Mouse (Mus musculus) heart, postnatal 0 days (tissue): ENCODE results near the gene Rpsa. TPM values are rescaled to one million over a fixed set of nuclear protein-coding genes. Genes with fewer than 3 reads are reported as not detected.
A peak's percentile ranks its signal among the peaks of the same experiment; 100 is the strongest.
"Not testable (repeated sequence)": the region's sequence is repeated elsewhere in the genome, so short reads cannot be mapped to it uniquely, and the experiment has no call there.

Source experiments
- ATAC-seq: fragments of 200-750 bp; cut with Nextera tagmentation; 2 replicates; pipeline ENCODE4 v1.8.0; 2017; ENCODE audit warnings: low read depth, moderate number of reproducible peaks, moderate library complexity; ENCODE audit not compliant: insufficient read depth
- DNase-seq: peaks from one replicate; pipeline ENCODE4 v3.0.0-alpha.2; 2016; ENCODE audit warnings: low spot score
- H3K27ac ChIP-seq: fragments of 300-500 bp; sonication (generic); 2 replicates; pipeline ENCODE4 v1.5.1; 2014; ENCODE audit warnings: low read depth, mild to moderate bottlenecking
- H3K27me3 ChIP-seq: fragments of 300-500 bp; sonication (generic); 2 replicates; pipeline ENCODE4 v1.6.1; 2014; ENCODE audit warnings: low read length, mixed read lengths; ENCODE audit not compliant: control insufficient read depth, insufficient read depth
- H3K36me3 ChIP-seq: fragments of 300-500 bp; sonication (generic); replicated peaks from 2 replicates; pipeline ENCODE4 v1.6.1; 2014; ENCODE audit warnings: low read length, mixed read lengths; ENCODE audit not compliant: control insufficient read depth, insufficient read depth
- H3K4me1 ChIP-seq: fragments of 300-500 bp; sonication (generic); 2 replicates; pipeline ENCODE4 v1.6.1; 2014; ENCODE audit warnings: antibody characterized with exemption; ENCODE audit not compliant: control insufficient read depth, insufficient read depth
- H3K4me2 ChIP-seq: fragments of 300-500 bp; sonication (generic); 2 replicates; pipeline ENCODE4 v1.6.1; 2014; ENCODE audit warnings: low read depth, mild to moderate bottlenecking, low read length, moderate library complexity
- H3K4me3 ChIP-seq: fragments of 300-500 bp; sonication (generic); 2 replicates; pipeline ENCODE4 v1.5.1; 2014; ENCODE audit warnings: low read depth, low read length
- H3K9ac ChIP-seq: fragments of 300-500 bp; sonication (generic); replicated peaks from 2 replicates; pipeline ENCODE4 v1.6.1; 2014; ENCODE audit warnings: low read depth, low read length, mixed read lengths
- H3K9me3 ChIP-seq: fragments of 300-500 bp; sonication (generic); replicated peaks from 2 replicates; pipeline ENCODE4 v1.6.1; 2016; ENCODE audit warnings: low read length; ENCODE audit not compliant: control insufficient read depth
- CTCF ChIP-seq: IDR thresholded peaks from 2 replicates; pipeline ENCODE4 v1.5.1; 2016; ENCODE audit warnings: antibody characterized with exemption, control low read depth, low read depth
- EP300 ChIP-seq: IDR thresholded peaks from 2 replicates; pipeline ENCODE4 v1.6.1; 2016; ENCODE audit warnings: antibody characterized with exemption, low read depth
- WGBS: fragments of 180-500 bp; shearing (Covaris S2); extraction: QIAGEN DNeasy Blood & Tissue Kit; methylation state at CpG from one replicate; pipeline ENCODE4 v1.1.7; 2014; 5-methylcytosine and 5-hydroxymethylcytosine counted together
- polyA plus RNA-seq: library from polyadenylated mRNA; unstranded; fragments of >200 nt; fragmentation: Nextera tagmentation; extraction: Ambion mirVana; gene quantifications from 2 replicates; pipeline ENCODE4 v1.2.1, GENCODE M21; 2015
- total RNA-seq: library from RNA; depleted of rRNA; stranded (reverse); fragments of >200 nt; gene quantifications from 2 replicates; pipeline ENCODE4 v1.2.3, GENCODE M21; 2014; ENCODE audit warnings: low replicate concordance

Rpsa gene
- total and polyA plus RNA-seq, 2 experiments from 2014 or later: 572 to 1,728 TPM

GRCm38 (mm10) chr9:120091696-120092238 lies 35.7 kb upstream of the Rpsa start, which contains the start of gene Ccr8:
TSS of gene Ccr8 (plus strand) at chr9:120092114.
- no peaks in the 10 kb centered on the region for H3K27me3 ChIP-seq
- 65% methylated on average over 5 of the region's 5 CpGs for WGBS

GRCm38 (mm10) chr9:120093701-120094100 lies 33.8 kb upstream of the Rpsa start:
- H3K27ac ChIP-seq: no peak overlapping the region

More at GRCm38 (mm10) chr9:120091696-120092238, 35.7 kb upstream of the Rpsa start, which contains the start of gene Ccr8:
- Histone ChIP-seq H3K4me1 (no peaks in the 10 kb centered on the region), H3K4me3 (no peak within 1 kb of the TSS), H3K9me3 (no peaks in the 10 kb centered on the region), H3K4me2 (no peak within 1 kb of the TSS), H3K9ac (no peak within 1 kb of the TSS), H3K36me3 (no peaks in the 10 kb centered on the region), H3K27ac (no peak within 1 kb of the TSS)
- DNase-seq: no peak
- ATAC-seq: no peak
- TF ChIP-seq EP300: no peak

GRCm38 (mm10) chr9:120095886-120096285 lies 31.6 kb upstream of the Rpsa start:
- Histone ChIP-seq H3K36me3 (no peaks in the 10 kb centered on the region), H3K4me3 (no peak overlapping the region), H3K4me1 (no peaks in the 10 kb centered on the region), H3K27ac (no peak overlapping the region), H3K9me3 (no peaks in the 10 kb centered on the region), H3K9ac (no peak overlapping the region), H3K4me2 (no peak overlapping the region), H3K27me3 (no peaks in the 10 kb centered on the region)
- ATAC-seq: no peak
- TF ChIP-seq EP300: no peak
- TF ChIP-seq CTCF: no peak
- DNase-seq: no peak
- WGBS: 50% methylated on average over 7 of the region's 7 CpGs

More at GRCm38 (mm10) chr9:120093701-120094100, 33.8 kb upstream of the Rpsa start:
- no peaks in the 10 kb centered on the region for H3K27me3 ChIP-seq
- TF ChIP-seq EP300 (no peak), CTCF (no peak)
- H3K9me3 ChIP-seq: no peaks in the 10 kb centered on the region
- H3K9ac ChIP-seq: no peak overlapping the region
- DNase-seq: no peak
- H3K36me3 ChIP-seq: no peaks in the 10 kb centered on the region
- H3K4me1 ChIP-seq: no peaks in the 10 kb centered on the region
- WGBS: 75% methylated on average over 13 of the region's 13 CpGs
- no peak overlapping the region for H3K4me3 ChIP-seq
- ATAC-seq: no peak
- H3K4me2 ChIP-seq: no peak overlapping the region

GRCm38 (mm10) chr9:120098682-120099081 lies 28.8 kb upstream of the Rpsa start:
- 18% methylated on average over 7 of the region's 7 CpGs for WGBS
- H3K4me3 ChIP-seq: no peak overlapping the region
- TF ChIP-seq CTCF (peak; percentile 78), EP300 (no peak)
- H3K4me1 ChIP-seq: no peaks in the 10 kb centered on the region
- no peak overlapping the region for H3K27ac ChIP-seq
- no peak overlapping the region for H3K9ac ChIP-seq
- no peaks in the 10 kb centered on the region for H3K27me3 ChIP-seq
- no peaks in the 10 kb centered on the region for H3K9me3 ChIP-seq
- no peak overlapping the region for H3K4me2 ChIP-seq
- DNase-seq (peak; percentile 69), ATAC-seq (peak; percentile 64; the same call in 1 of the 2 replicates)
- no peaks in the 10 kb centered on the region for H3K36me3 ChIP-seq

- H3K36me3 ChIP-seq: no peaks in the 10 kb centered on the region
- H3K4me1 ChIP-seq: no peaks in the 10 kb centered on the region
- no peak overlapping the region for H3K4me3 ChIP-seq
- no peak overlapping the region for H3K9ac ChIP-seq
- ATAC-seq (no peak), DNase-seq (no peak)
- 74% methylated on average over 8 of the region's 8 CpGs for WGBS
- no peak overlapping the region for H3K27ac ChIP-seq
- H3K4me2 ChIP-seq: no peak overlapping the region
- TF ChIP-seq CTCF (no peak), EP300 (no peak)
- no peaks in the 10 kb centered on the region for H3K9me3 ChIP-seq
- H3K27me3 ChIP-seq: no peaks in the 10 kb centered on the region
These were observed 28.2 kb upstream of the Rpsa start for GRCm38 (mm10) chr9:120099304-120099703.

GRCm38 (mm10) chr9:120101165-120101564 lies 26.3 kb upstream of the Rpsa start:
- TF ChIP-seq EP300: no peak
- no peak for TF ChIP-seq CTCF
- no peak for DNase-seq
- no peaks in the 10 kb centered on the region for H3K27me3 ChIP-seq
- no peaks in the 10 kb centered on the region for H3K9me3 ChIP-seq
- no peak for ATAC-seq
- H3K4me2 ChIP-seq: no peak overlapping the region
- WGBS: 95% methylated on average over 2 of the region's 2 CpGs
- no peak overlapping the region for H3K27ac ChIP-seq
- H3K9ac ChIP-seq: no peak overlapping the region
- H3K4me3 ChIP-seq: no peak overlapping the region
- H3K36me3 ChIP-seq: no peaks in the 10 kb centered on the region
- H3K4me1 ChIP-seq: no peaks in the 10 kb centered on the region

GRCm38 (mm10) chr9:120108953-120109352 lies 18.5 kb upstream of the Rpsa start:
- H3K4me3 ChIP-seq, H3K4me1 ChIP-seq, H3K4me2 ChIP-seq, H3K9me3 ChIP-seq, H3K27ac ChIP-seq, H3K27me3 ChIP-seq, DNase-seq, H3K9ac ChIP-seq, H3K36me3 ChIP-seq, ATAC-seq: not testable (repeated sequence)
- 84% methylated on average over 12 of the region's 12 CpGs for WGBS
